Mouse (Mus musculus): ENCODE measurements around the gene Rnf212b.

- TF ChIP-seq CTCF (IDR thresholded peaks at IDR 0.05; ENCODE audit: control insufficient read depth, insufficient read depth, insufficient replicate concordance, low read depth, low read length) (no peak), POLR2A (IDR thresholded peaks at IDR 0.05; ENCODE audit: control insufficient read depth, low read depth, low read length) (no peak)
Measured at GRCm38 (mm10) chr14:54868026-54868425, 54.1 kb downstream of the Rnf212b start.
